Mouse (Mus musculus) adrenal gland, postnatal 25 days (tissue): ENCODE results near the gene Klhdc10. TPM values are rescaled to one million over a fixed set of nuclear protein-coding genes. Genes with fewer than 3 reads are reported as not detected.
A peak's percentile ranks its signal among the peaks of the same experiment; 100 is the strongest.
"Not testable (repeated sequence)": the region's sequence is repeated elsewhere in the genome, so short reads cannot be mapped to it uniquely, and the experiment has no call there.

Experiments
- DNase-seq: peaks from one replicate; pipeline ENCODE4 v3.0.0; 2021; ENCODE audit warnings: mixed read lengths
- long read RNA-seq: library from polyadenylated mRNA; stranded (forward); transcript quantifications from one replicate; pipeline ENCODE4 v2.0.0, GENCODE M21; 2021
- total RNA-seq: library from RNA; stranded (reverse); gene quantifications from 2 replicates; pipeline ENCODE4 v1.2.3, GENCODE M21; 2021

Klhdc10 gene
- 58.5 and 86.2 TPM in 2 replicates for total RNA-seq
- long read RNA-seq, full-length matches to known transcripts, result 18 of 27 reads
- long read RNA-seq, partial matches to known transcripts, result 0 of 27 reads
- long read RNA-seq, other reads (novel, unspliced or antisense), result 9 of 27 reads

- DNase-seq, result peak; percentile 99
Measured at GRCm38 (mm10) chr6:30401308-30402015, at the start of gene Klhdc10. TSS of gene Klhdc10 (plus strand) at chr6:30401868.

GRCm38 (mm10) chr6:30352762-30353161 is 48.9 kb upstream of the Klhdc10 start:
- no peak for DNase-seq

GRCm38 (mm10) chr6:30353661-30354060 is 48.0 kb upstream of the Klhdc10 start:
- DNase-seq, result peak; percentile 49

- DNase-seq, result no peak
Measured at GRCm38 (mm10) chr6:30354760-30355159, 46.9 kb upstream of the Klhdc10 start.

GRCm38 (mm10) chr6:30355701-30356100 is 46.0 kb upstream of the Klhdc10 start:
- DNase-seq, result no peak

- no peak for DNase-seq
Measured at GRCm38 (mm10) chr6:30356161-30356560, 45.5 kb upstream of the Klhdc10 start.

- peak; percentile 33 for DNase-seq
Measured at GRCm38 (mm10) chr6:30356680-30357079, 45.0 kb upstream of the Klhdc10 start.

GRCm38 (mm10) chr6:30357561-30358177 is 44.0 kb upstream of the Klhdc10 start:
- peak; percentile 71 for DNase-seq

- no peak for DNase-seq
Measured at GRCm38 (mm10) chr6:30359762-30360509, 41.7 kb upstream of the Klhdc10 start.

GRCm38 (mm10) chr6:30363808-30364207 is 37.9 kb upstream of the Klhdc10 start:
- no peak for DNase-seq

GRCm38 (mm10) chr6:30369291-30369690 is 32.4 kb upstream of the Klhdc10 start:
- no peak for DNase-seq

GRCm38 (mm10) chr6:30372627-30373369 is 28.9 kb upstream of the Klhdc10 start:
- no peak for DNase-seq

GRCm38 (mm10) chr6:30374731-30375510 is 26.7 kb upstream of the Klhdc10 start:
- DNase-seq, result peak; percentile 58

GRCm38 (mm10) chr6:30375791-30376190 is 25.9 kb upstream of the Klhdc10 start:
- DNase-seq, result no peak

- no peak for DNase-seq
Measured at GRCm38 (mm10) chr6:30381116-30381515, 20.6 kb upstream of the Klhdc10 start.

- not testable (repeated sequence) for DNase-seq
Measured at GRCm38 (mm10) chr6:30390271-30390670, 11.4 kb upstream of the Klhdc10 start.

GRCm38 (mm10) chr6:30390714-30391697 is 10.7 kb upstream of the Klhdc10 start, which contains the start of gene Zc3hc1:
TSS of gene Zc3hc1 (minus strand) at chr6:30391028.
- DNase-seq, result peak; percentile 74

- no peak for DNase-seq
Measured at GRCm38 (mm10) chr6:30391996-30392395, 9.7 kb upstream of the Klhdc10 start.

- DNase-seq, result no peak
Measured at GRCm38 (mm10) chr6:30400146-30400545, 1.5 kb upstream of the Klhdc10 start.

- no peak for DNase-seq
Measured at GRCm38 (mm10) chr6:30400716-30401115, 952 bp upstream of the Klhdc10 start.
